Mouse (Mus musculus) midbrain, embryonic 14.5 days (tissue): ENCODE data around the gene Rere. TPM values are rescaled to one million over a fixed set of nuclear protein-coding genes. Genes with fewer than 3 reads are reported as not detected.

Source experiments
- ATAC-seq: fragments of 200-750 bp; cut with Nextera tagmentation; 2 replicates; pipeline ENCODE4 v1.8.0; 2017; ENCODE audit warnings: moderate number of reproducible peaks, moderate library complexity; ENCODE audit not compliant: low FRiP score, low TSS enrichment
- DNase-seq: peaks from one replicate; pipeline ENCODE4 v3.0.0-alpha.2; 2015
- H3K27ac ChIP-seq: fragments of 300-500 bp; sonication (generic); replicated peaks from 2 replicates; pipeline ENCODE4 v1.5.1; 2014; ENCODE audit warnings: mild to moderate bottlenecking, low read depth, low read length, moderate library complexity
- H3K27me3 ChIP-seq: fragments of 300-500 bp; sonication (generic); 2 replicates; pipeline ENCODE4 v1.6.1; 2014; ENCODE audit warnings: low read length, control low read depth, mixed read lengths; ENCODE audit not compliant: control insufficient read depth, insufficient read depth
- H3K36me3 ChIP-seq: fragments of 300-500 bp; sonication (generic); 2 replicates; pipeline ENCODE4 v1.6.1; 2014; ENCODE audit warnings: low read length, control low read depth; ENCODE audit not compliant: control insufficient read depth, insufficient read depth
- H3K4me1 ChIP-seq: fragments of 300-500 bp; sonication (generic); 2 replicates; pipeline ENCODE4 v1.6.1; 2014; ENCODE audit warnings: mild to moderate bottlenecking, antibody characterized with exemption, low read length, control low read depth; ENCODE audit not compliant: control insufficient read depth, insufficient read depth
- H3K4me2 ChIP-seq: fragments of 300-500 bp; sonication (generic); 2 replicates; pipeline ENCODE4 v1.6.1; 2014; ENCODE audit warnings: mild to moderate bottlenecking, low read length, moderate library complexity
- H3K4me3 ChIP-seq: fragments of 300-500 bp; sonication (generic); replicated peaks from 2 replicates; pipeline ENCODE4 v1.5.1; 2014; ENCODE audit warnings: low read depth, low read length
- H3K9ac ChIP-seq: fragments of 300-500 bp; sonication (generic); replicated peaks from 2 replicates; pipeline ENCODE4 v1.6.1; 2014; ENCODE audit warnings: mild to moderate bottlenecking, low read length, moderate library complexity
- H3K9me3 ChIP-seq: fragments of 300-500 bp; sonication (generic); 2 replicates; pipeline ENCODE4 v1.6.1; 2016; ENCODE audit warnings: low read length, control low read depth, mixed read lengths; ENCODE audit not compliant: control insufficient read depth
- WGBS: fragments of 180-500 bp; shearing (Covaris S2); extraction: QIAGEN DNeasy Blood & Tissue Kit; methylation state at CpG from one replicate; pipeline ENCODE4 v1.1.7; 2014; 5-methylcytosine and 5-hydroxymethylcytosine counted together
- polyA plus RNA-seq: library from polyadenylated mRNA; unstranded; fragments of >200 nt; fragmentation: Nextera tagmentation; extraction: Ambion mirVana; gene quantifications from 2 replicates; pipeline ENCODE4 v1.2.1, GENCODE M21; 2014

The Rere gene
- polyA plus RNA-seq = 37.6 and 48.6 TPM in 2 replicates

DNA sequence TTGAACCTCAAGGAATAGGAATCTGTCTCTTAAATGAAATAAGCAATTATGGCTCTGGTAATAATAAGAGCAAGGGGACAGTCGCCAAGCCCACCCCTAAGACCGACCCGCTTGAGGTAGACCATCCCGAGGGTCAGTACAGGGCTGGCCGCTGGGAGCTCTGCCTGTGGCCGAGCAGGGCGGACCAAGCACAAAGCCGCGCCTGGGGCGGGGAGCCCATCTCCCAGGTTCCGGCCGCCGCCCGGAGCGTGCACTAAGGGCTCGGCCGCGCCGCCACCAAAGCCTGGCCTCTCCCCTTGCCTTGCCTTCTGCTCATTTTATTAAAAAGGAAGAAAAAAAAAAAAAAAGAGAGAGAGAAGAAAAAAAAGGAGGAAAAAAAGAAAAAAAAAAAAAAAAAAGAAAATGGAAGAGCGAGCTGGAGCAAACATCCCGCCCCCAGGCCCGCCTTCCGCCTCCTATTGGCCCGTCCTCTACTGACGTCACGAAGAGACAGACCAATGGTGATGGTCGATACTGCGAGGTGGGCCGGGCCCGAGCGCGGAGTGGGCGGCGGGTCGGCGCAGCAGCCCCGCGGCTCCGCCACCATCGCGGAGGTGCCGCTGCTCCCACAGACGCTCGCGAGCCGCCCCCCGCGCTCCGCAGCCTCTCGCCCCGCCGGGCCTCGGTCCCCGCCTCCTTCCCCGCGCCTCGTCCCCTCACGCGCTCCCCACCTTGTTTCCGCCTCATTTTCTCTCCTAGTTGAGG is at the start of gene Rere:
Gene Rere, plus strand, starts transcription at position 629 of the 744 bp plus-strand sequence.
- H3K27me3 ChIP-seq = no peaks in the 10 kb centered on the region
- peak within 1 kb of the TSS; percentile 68 for H3K4me2 ChIP-seq
- DNase-seq (peak; percentile 98), ATAC-seq (peak; percentile 99)
- peaks cover 10% of the 10 kb centered on the region; the same call in 1 of the 2 replicates for H3K4me1 ChIP-seq
- H3K9ac ChIP-seq = peak within 1 kb of the TSS; percentile 99
- peak within 1 kb of the TSS; percentile 98 for H3K27ac ChIP-seq
- under 1% methylated on average over 59 of the region's 60 CpGs for WGBS
- H3K36me3 ChIP-seq = no peaks in the 10 kb centered on the region
- no peaks in the 10 kb centered on the region for H3K9me3 ChIP-seq
- H3K4me3 ChIP-seq = peak within 1 kb of the TSS; percentile 95

DNA sequence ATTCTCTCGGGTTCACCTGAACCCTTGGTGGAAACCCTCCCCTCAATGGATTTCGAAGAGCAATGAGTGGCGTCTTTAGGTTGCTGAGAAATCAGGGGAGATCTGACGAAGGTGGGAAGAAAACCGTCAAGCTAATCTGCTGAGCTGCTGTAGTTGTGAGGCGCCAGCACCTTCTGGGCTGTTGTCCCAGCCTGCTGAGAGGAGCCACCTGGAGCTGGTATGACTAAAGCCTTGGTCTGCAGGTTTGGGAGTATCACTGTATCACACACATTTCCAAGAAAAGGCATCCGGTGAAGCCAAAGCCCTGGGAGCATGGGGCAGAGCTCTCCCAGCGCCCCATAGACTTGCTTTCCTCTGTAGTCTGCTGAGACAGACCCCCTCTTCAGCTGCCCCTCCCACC is 49.6 kb upstream of the Rere start:
- no peak for ATAC-seq
- Histone ChIP-seq H3K4me3 (no peak overlapping the region), H3K4me1 (peaks cover 13% of the 10 kb centered on the region)

DNA sequence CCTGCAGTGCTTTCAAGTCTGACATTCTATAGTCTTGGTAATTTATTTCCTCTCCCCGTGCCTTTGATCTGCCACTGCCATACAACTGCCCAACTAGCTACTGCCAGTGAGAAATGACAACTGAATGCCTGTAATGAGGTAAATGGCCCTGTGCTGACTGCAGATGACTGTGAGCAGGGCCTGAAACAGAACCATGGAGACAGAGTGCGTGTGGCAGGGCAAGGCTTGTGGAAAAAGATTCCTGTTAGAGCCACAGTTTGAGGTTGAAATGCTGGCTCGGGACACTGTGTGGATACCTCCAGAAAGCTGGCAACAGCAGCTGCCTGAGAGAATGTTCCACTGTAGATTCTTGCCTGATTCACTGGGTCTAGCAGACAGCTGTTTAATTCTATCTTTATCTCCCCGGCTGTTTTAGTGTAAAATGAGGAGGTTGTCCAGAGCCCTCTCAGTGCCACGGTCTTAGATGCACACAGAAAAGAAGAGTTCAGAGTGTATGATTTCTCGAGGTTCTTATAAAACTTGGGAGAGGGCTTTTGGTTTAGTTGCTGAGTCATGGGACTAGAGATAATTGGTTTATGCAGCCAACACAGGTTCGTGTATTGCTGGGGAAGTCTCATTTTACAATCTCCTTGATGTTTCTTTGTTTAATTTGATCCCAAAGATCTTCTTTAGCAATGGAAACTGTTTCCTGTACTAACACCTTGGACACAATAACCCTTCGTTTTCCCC is 46.7 kb upstream of the Rere start:
- ATAC-seq (no peak), DNase-seq (no peak)
- WGBS = 36% methylated on average over 8 of the region's 8 CpGs
- H3K4me2 ChIP-seq = no peak overlapping the region
- no peak overlapping the region for H3K4me3 ChIP-seq
- no peak overlapping the region for H3K27ac ChIP-seq
- no peaks in the 10 kb centered on the region for H3K27me3 ChIP-seq
- H3K9me3 ChIP-seq = no peaks in the 10 kb centered on the region
- H3K4me1 ChIP-seq = peaks cover 33% of the 10 kb centered on the region
- H3K36me3 ChIP-seq = no peaks in the 10 kb centered on the region
- no peak overlapping the region for H3K9ac ChIP-seq

More for the DNA sequence above, 49.6 kb upstream of the Rere start:
- Histone ChIP-seq H3K36me3 (no peaks in the 10 kb centered on the region), H3K9me3 (no peaks in the 10 kb centered on the region), H3K27me3 (no peaks in the 10 kb centered on the region), H3K27ac (no peak overlapping the region), H3K9ac (no peak overlapping the region), H3K4me2 (no peak overlapping the region)
- no peak for DNase-seq
- WGBS = 67% methylated on average over 8 of the region's 8 CpGs

DNA sequence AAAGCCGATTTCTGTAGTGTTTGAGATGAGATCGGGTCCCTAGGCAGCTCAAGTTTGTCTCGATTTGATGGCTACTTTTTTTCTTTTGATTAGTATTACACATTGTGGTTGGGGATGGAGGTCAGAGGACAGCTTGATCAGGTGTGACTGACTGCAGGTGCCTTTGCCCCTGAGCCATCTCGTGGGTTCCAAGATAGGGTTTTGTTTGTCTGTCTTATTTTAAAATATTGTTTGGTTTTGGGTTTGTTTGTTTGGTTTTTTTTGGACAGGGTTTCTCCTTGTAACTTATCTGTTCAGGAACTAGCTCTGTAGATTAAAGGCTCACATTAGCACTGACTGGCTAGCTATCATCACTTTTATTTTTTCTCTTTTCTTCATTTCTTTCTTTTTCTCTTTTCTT is 45.9 kb upstream of the Rere start:
- no peak overlapping the region for H3K9ac ChIP-seq
- H3K27ac ChIP-seq = no peak overlapping the region

DNA sequence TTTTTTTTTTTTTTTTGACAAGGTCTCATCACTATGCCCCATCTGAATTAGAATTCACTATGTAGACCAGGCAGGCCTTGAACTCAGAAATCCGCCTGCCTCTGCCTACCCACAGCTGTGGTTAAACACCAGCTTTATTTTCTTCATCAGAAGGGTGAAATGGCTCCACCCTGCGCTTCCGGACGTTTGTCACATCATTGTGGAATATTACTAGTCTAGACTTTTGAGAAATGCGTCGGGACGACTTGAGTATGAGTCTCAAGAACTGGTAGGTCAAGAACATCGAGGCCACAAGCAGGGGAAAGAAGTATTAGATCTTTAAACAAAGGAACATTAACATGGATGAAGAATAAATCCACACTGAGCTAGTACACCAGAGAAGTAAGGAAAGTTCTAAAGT is 45.4 kb upstream of the Rere start:
- Histone ChIP-seq H3K36me3 (peaks cover 7% of the 10 kb centered on the region), H3K4me3 (peak overlapping the region; percentile 50), H3K27ac (peak overlapping the region; percentile 100), H3K4me2 (peak overlapping the region; percentile 86), H3K9me3 (no peaks in the 10 kb centered on the region), H3K4me1 (peaks cover 30% of the 10 kb centered on the region), H3K27me3 (no peaks in the 10 kb centered on the region), H3K9ac (peak overlapping the region; percentile 91; the same call in 1 of the 2 replicates)
- WGBS = 82% methylated on average over 8 of the region's 8 CpGs
- DNase-seq (no peak), ATAC-seq (no peak)

More for the DNA sequence above, 45.9 kb upstream of the Rere start:
- H3K9me3 ChIP-seq = no peaks in the 10 kb centered on the region
- H3K27me3 ChIP-seq = no peaks in the 10 kb centered on the region
- H3K4me2 ChIP-seq = no peak overlapping the region
- DNase-seq = no peak
- no peak for ATAC-seq
- WGBS = 79% methylated on average over 4 of the region's 4 CpGs
- H3K4me3 ChIP-seq = no peak overlapping the region
- peaks cover 34% of the 10 kb centered on the region for H3K4me1 ChIP-seq
- H3K36me3 ChIP-seq = peaks cover 3% of the 10 kb centered on the region; the same call in 1 of the 2 replicates

DNA sequence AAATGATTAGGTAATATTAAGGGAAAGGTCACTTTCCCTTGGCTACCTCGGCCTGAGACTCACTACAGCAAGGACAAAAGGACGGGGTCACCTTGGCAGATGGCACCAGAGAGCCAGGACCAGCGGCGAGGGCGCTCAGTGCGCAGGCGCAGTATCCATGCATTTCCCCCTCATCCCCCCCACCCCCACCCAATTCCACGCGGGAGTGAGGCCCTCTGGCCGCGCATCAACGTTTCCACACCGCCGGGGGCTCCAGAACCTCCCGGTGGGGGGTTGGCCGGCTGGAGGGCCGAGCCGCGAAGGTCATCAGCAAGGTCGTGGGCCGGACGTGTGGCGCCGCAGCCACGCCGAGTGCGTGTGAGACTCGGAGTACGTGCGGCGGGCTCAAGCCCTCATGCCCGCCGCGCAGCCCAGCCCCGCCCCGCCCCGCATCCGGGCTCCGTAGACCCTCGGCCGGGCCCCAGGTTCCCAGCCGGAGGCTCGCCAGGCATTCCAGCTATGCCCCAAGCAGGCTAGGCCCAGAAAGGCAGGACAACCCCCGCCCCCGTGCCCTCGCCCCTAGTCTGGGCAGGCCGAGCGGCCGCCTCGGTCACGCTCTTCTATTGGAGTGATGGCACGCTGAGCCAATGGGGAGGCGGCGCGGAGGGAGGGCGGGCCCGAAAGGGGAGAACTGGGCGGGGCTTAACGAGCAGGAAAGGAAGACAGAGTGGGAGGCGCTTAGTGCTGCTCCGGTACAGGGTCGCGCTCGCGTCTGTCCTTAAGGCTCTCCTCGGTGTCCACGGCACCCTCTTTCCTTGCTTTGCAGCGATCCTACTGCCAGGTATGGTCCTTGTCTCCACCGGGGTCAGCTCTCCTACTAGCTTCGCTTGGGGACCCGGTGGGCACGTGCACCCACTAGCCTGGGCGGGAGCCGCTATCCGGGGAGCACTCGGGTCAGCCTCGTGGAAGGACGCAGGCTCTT is 44.6 kb upstream of the Rere start, which contains the start of gene Eno1:
Gene Eno1, plus strand, starts transcription at position 201 of the 961 bp plus-strand sequence.
- peak; percentile 99 for DNase-seq
- Histone ChIP-seq H3K9ac (peak within 1 kb of the TSS; percentile 91), H3K9me3 (no peaks in the 10 kb centered on the region), H3K4me1 (peaks cover 28% of the 10 kb centered on the region), H3K36me3 (peaks cover 15% of the 10 kb centered on the region), H3K27ac (peak within 1 kb of the TSS; percentile 100), H3K4me2 (peak within 1 kb of the TSS; percentile 86), H3K4me3 (peak within 1 kb of the TSS; percentile 50), H3K27me3 (no peaks in the 10 kb centered on the region)
- ATAC-seq = peak; percentile 97
- WGBS = under 1% methylated on average over 78 of the region's 78 CpGs

DNA sequence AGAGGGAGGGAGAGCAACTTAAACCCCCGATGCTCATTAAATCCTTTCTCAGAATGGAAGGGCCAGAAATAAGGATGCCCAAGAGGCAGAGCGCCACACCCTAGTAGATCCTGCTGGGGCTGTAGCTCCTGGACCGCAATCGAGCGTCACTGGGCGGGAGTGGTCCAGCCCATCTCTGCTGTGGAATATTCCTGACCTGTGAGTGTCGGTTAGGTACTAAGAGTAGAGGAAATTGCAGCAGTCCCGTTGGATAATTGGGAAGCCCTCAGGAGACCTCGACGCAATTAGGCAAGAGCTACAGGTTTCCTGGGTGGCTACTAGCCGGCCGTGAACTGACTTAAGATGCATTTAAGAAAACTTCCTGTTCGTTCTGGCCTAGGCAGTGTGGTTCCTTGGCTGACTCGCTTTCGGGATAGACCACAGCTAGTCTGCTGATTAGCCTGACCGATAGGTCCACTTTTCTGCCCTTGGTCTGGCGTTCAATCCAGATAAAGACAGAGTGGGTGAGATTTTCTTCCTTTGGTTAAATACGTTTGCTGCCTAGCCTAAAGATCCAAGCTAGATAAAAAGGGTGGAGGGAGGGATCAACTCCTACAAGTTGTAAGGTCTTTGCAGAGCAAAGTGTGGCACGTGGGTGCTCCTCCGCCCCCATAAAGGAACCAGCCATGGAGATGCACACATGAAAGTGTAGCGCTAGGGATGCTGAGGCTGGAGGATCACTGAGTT is 43.6 kb upstream of the Rere start:
- peak overlapping the region; percentile 91 for H3K9ac ChIP-seq
- peaks cover 25% of the 10 kb centered on the region for H3K36me3 ChIP-seq
- H3K4me3 ChIP-seq = peak overlapping the region; percentile 50
- H3K9me3 ChIP-seq = no peaks in the 10 kb centered on the region
- ATAC-seq (no peak), DNase-seq (peak; percentile 51)
- peak overlapping the region; percentile 86 for H3K4me2 ChIP-seq
- H3K27ac ChIP-seq = peak overlapping the region; percentile 100
- H3K4me1 ChIP-seq = peaks cover 28% of the 10 kb centered on the region
- WGBS = under 1% methylated on average over 21 of the region's 21 CpGs
- no peaks in the 10 kb centered on the region for H3K27me3 ChIP-seq
